Mouse (Mus musculus) myocyte (in vitro differentiated cells): ENCODE results near the gene Myo15b.

Experiments used
- E2F4 ChIP-seq: IDR thresholded peaks from one replicate; pipeline ENCODE4 v1.6.1; 2011; ENCODE audit warnings: mild to moderate bottlenecking, control low read depth, moderate library complexity; ENCODE audit not compliant: insufficient read depth
- MAX ChIP-seq: IDR thresholded peaks from one replicate; pipeline ENCODE4 v1.6.1; 2011; ENCODE audit warnings: low read depth, mild to moderate bottlenecking, control low read depth
- MYOG ChIP-seq, 3 experiments: IDR thresholded peaks; one replicate each; pipeline ENCODE4 v1.6.1; 2011; ENCODE audit warnings: control low read depth in 2 of 3, low read depth in 2 of 3, mild to moderate bottlenecking in 2 of 3; ENCODE audit not compliant: insufficient read length in 2 of 3, control insufficient read depth in 1 of 3, insufficient read depth in 1 of 3
- POLR2A ChIP-seq: IDR thresholded peaks from one replicate; pipeline ENCODE4 v1.6.1; 2011; ENCODE audit warnings: low read depth, mild to moderate bottlenecking, control low read depth, moderate library complexity; ENCODE audit not compliant: insufficient read length
- POLR2AphosphoS2 ChIP-seq: IDR thresholded peaks from one replicate; pipeline ENCODE4 v1.6.1; 2011; ENCODE audit warnings: low read depth, control low read depth; ENCODE audit not compliant: insufficient read length
- REST ChIP-seq: IDR thresholded peaks from one replicate; pipeline ENCODE4 v1.6.1; 2011; ENCODE audit warnings: mild to moderate bottlenecking, control low read depth, moderate library complexity; ENCODE audit not compliant: insufficient read depth, insufficient read length
- TCF12 ChIP-seq: IDR thresholded peaks from one replicate; pipeline ENCODE4 v1.6.1; 2011; ENCODE audit warnings: mild to moderate bottlenecking, control low read depth; ENCODE audit not compliant: poor library complexity, insufficient read depth, severe bottlenecking
- USF1 ChIP-seq: IDR thresholded peaks from one replicate; pipeline ENCODE4 v1.6.1; 2011; ENCODE audit warnings: low read depth, mild to moderate bottlenecking, control low read depth, moderate library complexity

- TF ChIP-seq MYOG (IDR thresholded peaks at IDR 0.05; ENCODE audit: control insufficient read depth in 1 of 3, insufficient read depth in 1 of 3, insufficient read length in 2 of 3, low read depth in 2 of 3) (no peak), POLR2A (no peak), USF1 (no peak), E2F4 (no peak), REST (no peak), MAX (no peak), POLR2AphosphoS2 (no peak), TCF12 (no peak)
These were observed 17.7 kb downstream of the Myo15b start for GRCm38 (mm10) chr11:115875935-115876334.
